Mouse (Mus musculus) heart, embryonic 11.5 days (tissue): Measurements from ENCODE around the gene Apon. TPM values are rescaled to one million over a fixed set of nuclear protein-coding genes. Genes with fewer than 3 reads are reported as not detected.

ENCODE experiments used
- ATAC-seq: fragments of 200-750 bp; cut with Nextera tagmentation; replicated peaks from 2 replicates; pipeline ENCODE4 v1.8.0; 2017; ENCODE audit warnings: moderate library complexity; ENCODE audit not compliant: insufficient number of reproducible peaks, low FRiP score, low TSS enrichment
- H3K27ac ChIP-seq: fragments of 300-500 bp; sonication (generic); 2 replicates; pipeline ENCODE4 v1.5.1; 2014; ENCODE audit warnings: mild to moderate bottlenecking, low read depth, low read length
- H3K27me3 ChIP-seq: fragments of 300-500 bp; sonication (generic); 2 replicates; pipeline ENCODE4 v1.6.1; 2014; ENCODE audit warnings: mild to moderate bottlenecking, low read length, mixed read lengths; ENCODE audit not compliant: control insufficient read depth, insufficient read depth
- H3K36me3 ChIP-seq: fragments of 300-500 bp; sonication (generic); 2 replicates; pipeline ENCODE4 v1.6.1; 2014; ENCODE audit warnings: mild to moderate bottlenecking, low read length, moderate library complexity, mixed read lengths; ENCODE audit not compliant: control insufficient read depth, insufficient read depth
- H3K4me1 ChIP-seq: fragments of 300-500 bp; sonication (generic); 2 replicates; pipeline ENCODE4 v1.6.1; 2014; ENCODE audit warnings: low read length; ENCODE audit not compliant: control insufficient read depth, insufficient read depth
- H3K4me2 ChIP-seq: fragments of 300-500 bp; sonication (generic); 2 replicates; pipeline ENCODE4 v1.6.1; 2014; ENCODE audit warnings: mild to moderate bottlenecking, moderate library complexity
- H3K4me3 ChIP-seq: fragments of 300-500 bp; sonication (generic); 2 replicates; pipeline ENCODE4 v1.5.1; 2014; ENCODE audit warnings: low read depth, low read length
- H3K9ac ChIP-seq: fragments of 300-500 bp; sonication (generic); 2 replicates; pipeline ENCODE4 v1.6.1; 2014; ENCODE audit warnings: mild to moderate bottlenecking, low read depth, low read length, moderate library complexity
- H3K9me3 ChIP-seq: fragments of 300-500 bp; sonication (generic); replicated peaks from 2 replicates; pipeline ENCODE4 v1.6.1; 2016; ENCODE audit warnings: low read length; ENCODE audit not compliant: control insufficient read depth
- WGBS: fragments of 180-500 bp; shearing (Covaris S2); extraction: QIAGEN DNeasy Blood & Tissue Kit; methylation state at CpG from one replicate; pipeline ENCODE4 v1.1.7; 2014; ENCODE audit not compliant: insufficient replicate concordance; 5-methylcytosine and 5-hydroxymethylcytosine counted together
- polyA plus RNA-seq: library from polyadenylated mRNA; unstranded; fragments of >200 nt; fragmentation: Nextera tagmentation; extraction: Ambion mirVana; gene quantifications from 2 replicates; pipeline ENCODE4 v1.2.1, GENCODE M21; 2014

Apon gene
- polyA plus RNA-seq, 1 experiment from 2014 or later: 0.24 TPM

GRCm38 (mm10) chr10:128240131-128240530 is 13.8 kb upstream of the Apon start:
- Histone ChIP-seq H3K9me3 (no peaks in the 10 kb centered on the region), H3K9ac (no peak overlapping the region), H3K4me1 (no peaks in the 10 kb centered on the region), H3K4me2 (no peak overlapping the region), H3K27me3 (no peaks in the 10 kb centered on the region), H3K36me3 (peaks cover 29% of the 10 kb centered on the region), H3K4me3 (no peak overlapping the region), H3K27ac (no peak overlapping the region)
- no peak for ATAC-seq
- WGBS: 63% methylated on average over 18 of the region's 18 CpGs

- WGBS: 94% methylated on average over 8 of the region's 8 CpGs
These were observed 10.6 kb upstream of the Apon start for GRCm38 (mm10) chr10:128243252-128243651.

DNA sequence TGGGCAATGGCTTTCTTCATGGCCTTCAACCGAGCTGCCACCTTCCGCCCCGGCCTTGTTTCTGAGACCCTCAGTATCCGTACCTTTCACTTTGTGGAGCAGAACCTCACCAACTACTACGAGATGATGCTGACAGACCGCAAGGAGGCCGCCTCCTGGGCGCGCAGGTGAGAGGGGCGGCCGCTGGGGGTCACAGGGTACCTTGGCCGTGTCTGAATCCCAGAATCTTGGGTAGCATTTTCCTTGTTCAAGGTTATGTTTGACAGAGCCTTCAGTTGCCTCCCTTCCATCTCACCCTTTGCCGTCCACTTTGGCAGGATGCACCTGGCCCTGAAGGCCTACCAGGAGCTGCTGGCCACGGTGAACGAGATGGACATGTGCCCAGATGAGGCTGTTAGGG is 9.8 kb upstream of the Apon start:
- peaks cover 45% of the 10 kb centered on the region for H3K36me3 ChIP-seq

More at GRCm38 (mm10) chr10:128243252-128243651, 10.6 kb upstream of the Apon start:
- H3K4me2 ChIP-seq: no peak overlapping the region
- ATAC-seq: no peak
- H3K9me3 ChIP-seq: no peaks in the 10 kb centered on the region
- peaks cover 41% of the 10 kb centered on the region for H3K36me3 ChIP-seq
- H3K4me1 ChIP-seq: no peaks in the 10 kb centered on the region
- no peak overlapping the region for H3K4me3 ChIP-seq
- H3K27ac ChIP-seq: no peak overlapping the region
- H3K9ac ChIP-seq: no peak overlapping the region
- no peaks in the 10 kb centered on the region for H3K27me3 ChIP-seq

GRCm38 (mm10) chr10:128247020-128247732 is 6.7 kb upstream of the Apon start:
- no peaks in the 10 kb centered on the region for H3K27me3 ChIP-seq
- no peak overlapping the region for H3K9ac ChIP-seq
- peak overlapping the region; percentile 74 for H3K27ac ChIP-seq
- no peak for ATAC-seq
- WGBS: 76% methylated on average over 17 of the region's 17 CpGs
- H3K4me3 ChIP-seq: no peak overlapping the region
- H3K4me1 ChIP-seq: no peaks in the 10 kb centered on the region
- no peaks in the 10 kb centered on the region for H3K9me3 ChIP-seq
- H3K36me3 ChIP-seq: peaks cover 62% of the 10 kb centered on the region
- H3K4me2 ChIP-seq: peak overlapping the region; percentile 24

More for the DNA sequence above, 9.8 kb upstream of the Apon start:
- Histone ChIP-seq H3K9me3 (no peaks in the 10 kb centered on the region), H3K4me2 (no peak overlapping the region), H3K27ac (no peak overlapping the region), H3K4me1 (no peaks in the 10 kb centered on the region), H3K27me3 (no peaks in the 10 kb centered on the region), H3K4me3 (no peak overlapping the region), H3K9ac (no peak overlapping the region)
- 93% methylated on average over 15 of the region's 15 CpGs for WGBS
- ATAC-seq: no peak

DNA sequence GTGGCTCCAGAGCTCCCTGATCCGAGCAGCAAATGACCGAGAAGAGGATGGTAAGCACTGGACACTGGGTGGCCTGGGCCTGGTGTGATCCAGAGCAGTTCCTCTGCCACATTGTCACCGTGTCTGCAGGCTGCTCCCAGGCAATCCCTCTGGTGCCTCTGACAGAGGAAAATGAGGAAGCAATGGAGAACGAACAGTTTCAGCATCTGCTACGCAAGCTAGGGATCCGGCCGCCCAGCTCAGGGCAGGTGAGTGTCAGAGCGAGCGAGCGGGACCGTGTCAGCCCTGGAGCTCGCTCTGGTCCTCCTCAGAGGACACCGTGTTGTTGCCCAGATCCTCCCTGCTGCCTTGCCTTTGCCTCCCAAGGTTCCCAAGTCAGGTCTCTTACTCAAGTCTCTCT is 3.3 kb upstream of the Apon start:
- Histone ChIP-seq H3K27ac (no peak overlapping the region), H3K4me3 (no peak overlapping the region), H3K4me1 (no peaks in the 10 kb centered on the region), H3K9me3 (no peaks in the 10 kb centered on the region), H3K27me3 (no peaks in the 10 kb centered on the region), H3K4me2 (no peak overlapping the region), H3K36me3 (peaks cover 41% of the 10 kb centered on the region), H3K9ac (no peak overlapping the region)
- WGBS: 92% methylated on average over 13 of the region's 13 CpGs
- ATAC-seq: no peak

GRCm38 (mm10) chr10:128255925-128256324 is 2.0 kb downstream of the Apon start:
- 80% methylated on average over 8 of the region's 8 CpGs for WGBS
- Histone ChIP-seq H3K36me3 (peaks cover 8% of the 10 kb centered on the region), H3K27me3 (no peaks in the 10 kb centered on the region), H3K9ac (no peak overlapping the region), H3K9me3 (no peaks in the 10 kb centered on the region), H3K4me3 (no peak overlapping the region), H3K4me1 (no peaks in the 10 kb centered on the region), H3K27ac (no peak overlapping the region), H3K4me2 (no peak overlapping the region)
- no peak for ATAC-seq

DNA sequence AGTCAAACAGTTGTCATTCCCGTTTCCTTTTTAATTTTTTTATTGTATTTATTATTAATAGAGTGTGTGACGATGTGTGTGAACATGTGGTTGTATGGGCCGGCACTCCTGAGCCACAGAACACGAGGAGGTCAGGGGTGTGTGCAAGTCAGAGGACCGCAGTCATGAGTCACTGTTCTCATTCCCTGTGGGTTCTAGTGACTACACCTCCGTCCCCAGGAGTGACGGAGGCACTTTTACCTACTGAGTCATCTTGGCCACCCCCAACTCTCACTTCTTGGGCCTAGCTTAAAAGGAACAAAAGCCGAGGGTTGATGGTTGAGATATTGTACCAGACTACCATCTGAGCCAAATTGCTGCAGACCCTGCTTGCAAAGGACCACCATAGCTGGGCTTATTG is 2.4 kb downstream of the Apon start:
- peaks cover 5% of the 10 kb centered on the region; the same call in 1 of the 2 replicates for H3K36me3 ChIP-seq
- H3K27ac ChIP-seq: no peak overlapping the region
- no peak overlapping the region for H3K4me3 ChIP-seq
- no peak for ATAC-seq
- no peak overlapping the region for H3K4me2 ChIP-seq
- no peak overlapping the region for H3K9ac ChIP-seq
- 83% methylated on average over 8 of the region's 8 CpGs for WGBS
- no peaks in the 10 kb centered on the region for H3K27me3 ChIP-seq
- H3K4me1 ChIP-seq: no peaks in the 10 kb centered on the region
- H3K9me3 ChIP-seq: no peaks in the 10 kb centered on the region

DNA sequence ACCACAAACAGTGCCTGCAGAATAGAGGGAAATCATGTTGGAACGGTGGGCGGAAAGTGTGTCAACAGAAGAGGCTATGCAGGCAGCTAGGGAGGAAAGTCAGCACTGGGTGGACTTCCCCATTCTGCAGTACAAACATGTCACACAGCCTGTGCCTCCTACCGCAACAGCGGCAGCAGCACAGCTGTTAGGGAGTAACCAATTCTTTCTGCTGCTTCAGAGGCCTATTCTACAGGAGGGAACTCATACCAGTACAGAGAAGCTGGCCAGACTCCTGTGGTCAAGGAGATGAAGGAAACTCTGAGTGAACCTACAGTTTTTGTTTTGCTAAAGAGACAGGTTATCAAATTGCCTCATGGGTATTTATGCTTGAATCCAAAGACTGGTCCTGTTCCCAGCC is 5.1 kb downstream of the Apon start:
- no peak overlapping the region for H3K4me2 ChIP-seq
- ATAC-seq: no peak
- 76% methylated on average over 4 of the region's 4 CpGs for WGBS
- H3K36me3 ChIP-seq: no peaks in the 10 kb centered on the region
- H3K27me3 ChIP-seq: no peaks in the 10 kb centered on the region
- no peaks in the 10 kb centered on the region for H3K9me3 ChIP-seq
- no peaks in the 10 kb centered on the region for H3K4me1 ChIP-seq
- no peak overlapping the region for H3K27ac ChIP-seq
- no peak overlapping the region for H3K9ac ChIP-seq
- H3K4me3 ChIP-seq: no peak overlapping the region

DNA sequence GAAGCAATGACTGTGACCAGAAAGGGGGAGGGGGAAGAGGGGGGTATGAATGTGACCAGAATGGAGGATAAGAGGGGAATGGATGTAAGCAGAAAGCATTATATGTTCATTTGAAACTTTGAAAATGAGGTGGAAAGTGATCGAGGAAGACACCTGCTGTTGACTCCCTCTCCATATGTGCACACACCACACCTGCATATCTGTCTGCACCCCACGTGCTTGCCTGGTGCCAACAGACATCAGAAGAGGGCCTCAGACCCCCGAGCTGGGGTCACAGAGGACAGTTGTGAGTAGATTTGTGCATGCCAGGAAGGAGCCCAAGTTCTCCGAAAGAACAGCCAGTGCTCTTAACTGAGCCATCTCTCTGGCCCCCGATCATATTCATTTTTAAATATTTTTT is 6.0 kb downstream of the Apon start:
- H3K9ac ChIP-seq: no peak overlapping the region
- no peak overlapping the region for H3K4me3 ChIP-seq
- no peaks in the 10 kb centered on the region for H3K4me1 ChIP-seq
- H3K27me3 ChIP-seq: no peaks in the 10 kb centered on the region
- no peak overlapping the region for H3K27ac ChIP-seq
- H3K9me3 ChIP-seq: no peaks in the 10 kb centered on the region
- WGBS: 79% methylated on average over 5 of the region's 5 CpGs
- no peak overlapping the region for H3K4me2 ChIP-seq
- no peaks in the 10 kb centered on the region for H3K36me3 ChIP-seq
- ATAC-seq: no peak
